Mouse (Mus musculus): Measurements from ENCODE around the gene Ccnd3. TPM values are rescaled to one million over a fixed set of nuclear protein-coding genes. Genes with fewer than 3 reads are reported as not detected.

The Ccnd3 gene
- polyA plus RNA-seq, 1 experiment, result 159 TPM

GRCm38 (mm10) chr17:47632181-47632840 lies 127.5 kb downstream of the Ccnd3 start:
- H3K27ac ChIP-seq (ENCODE audit: insufficient read depth, low read length), result no peak overlapping the region
- H3K4me3 ChIP-seq (ENCODE audit: insufficient read depth, low read length), result no peak overlapping the region
- no peak for TF ChIP-seq POLR2A (IDR thresholded peaks at IDR 0.05; ENCODE audit: low read depth, low read length)
- TF ChIP-seq CTCF (IDR thresholded peaks at IDR 0.05; ENCODE audit: borderline replicate concordance, insufficient read depth, low read length), result no peak

GRCm38 (mm10) chr17:47633999-47634770 lies 129.3 kb downstream of the Ccnd3 start:
- no peak overlapping the region for H3K4me3 ChIP-seq (ENCODE audit: insufficient read depth, low read length)
- no peak overlapping the region for H3K27ac ChIP-seq (ENCODE audit: insufficient read depth, low read length)
- TF ChIP-seq CTCF (IDR thresholded peaks at IDR 0.05; ENCODE audit: borderline replicate concordance, insufficient read depth, low read length) (no peak), POLR2A (IDR thresholded peaks at IDR 0.05; ENCODE audit: low read depth, low read length) (no peak)
- no peaks in the 10 kb centered on the region for H3K4me1 ChIP-seq (ENCODE audit: control insufficient read depth, insufficient read depth, low read length)

More at GRCm38 (mm10) chr17:47632181-47632840, 127.5 kb downstream of the Ccnd3 start:
- no peaks in the 10 kb centered on the region for H3K4me1 ChIP-seq (ENCODE audit: control insufficient read depth, insufficient read depth, low read length)

- Histone ChIP-seq H3K4me1 (ENCODE audit: control insufficient read depth, insufficient read depth, low read length) (peaks cover 9% of the 10 kb centered on the region), H3K27ac (ENCODE audit: insufficient read depth, low read length) (no peak overlapping the region), H3K4me3 (ENCODE audit: insufficient read depth, low read length) (no peak overlapping the region)
- no peak for TF ChIP-seq CTCF (IDR thresholded peaks at IDR 0.05; ENCODE audit: borderline replicate concordance, insufficient read depth, low read length)
- no peak for TF ChIP-seq POLR2A (IDR thresholded peaks at IDR 0.05; ENCODE audit: low read depth, low read length)
Measured at GRCm38 (mm10) chr17:47642992-47643391, 138.1 kb downstream of the Ccnd3 start.

- Histone ChIP-seq H3K4me3 (ENCODE audit: insufficient read depth, low read length) (no peak overlapping the region), H3K27ac (ENCODE audit: insufficient read depth, low read length) (peak overlapping the region; percentile 45; the same call in 1 of the 2 replicates), H3K4me1 (ENCODE audit: control insufficient read depth, insufficient read depth, low read length) (peaks cover 18% of the 10 kb centered on the region)
- TF ChIP-seq CTCF (IDR thresholded peaks at IDR 0.05; ENCODE audit: borderline replicate concordance, insufficient read depth, low read length) (0 out of 2 replicates have a peak, but pooled peaks have one; percentile 0), POLR2A (IDR thresholded peaks at IDR 0.05; ENCODE audit: low read depth, low read length) (no peak)
Measured at GRCm38 (mm10) chr17:47646683-47647082, 141.8 kb downstream of the Ccnd3 start.

- no peak for TF ChIP-seq CTCF (IDR thresholded peaks at IDR 0.05; ENCODE audit: borderline replicate concordance, insufficient read depth, low read length)
- TF ChIP-seq POLR2A (IDR thresholded peaks at IDR 0.05; ENCODE audit: low read depth, low read length), result no peak
- no peak overlapping the region for H3K4me3 ChIP-seq (ENCODE audit: insufficient read depth, low read length)
- H3K4me1 ChIP-seq (ENCODE audit: control insufficient read depth, insufficient read depth, low read length), result peaks cover 18% of the 10 kb centered on the region
- peak overlapping the region; percentile 34; the same call in 1 of the 2 replicates for H3K27ac ChIP-seq (ENCODE audit: insufficient read depth, low read length)
Measured at GRCm38 (mm10) chr17:47648966-47649365, 144.1 kb downstream of the Ccnd3 start.

Other genes with a start within 250 kb of the Ccnd3 start
- 51.8 and 54.7 TPM in 2 replicates for gene Mrps10, start 136.2 kb upstream of the Ccnd3 start, polyA plus RNA-seq (2011; ENCODE audit: insufficient read length, low read depth, missing spikeins)
- 0.32 TPM in 1 of 2 replicates, not detected in the other for gene Guca1b, start 119.7 kb upstream of the Ccnd3 start, polyA plus RNA-seq (2011; ENCODE audit: insufficient read length, low read depth, missing spikeins)
- gene Guca1a, start 104.5 kb upstream of the Ccnd3 start, polyA plus RNA-seq (2011; ENCODE audit: insufficient read length, low read depth, missing spikeins), result 1.6 and 3.8 TPM in 2 replicates
- gene AI661453, start 68.4 kb upstream of the Ccnd3 start, polyA plus RNA-seq (2011; ENCODE audit: insufficient read length, low read depth, missing spikeins), result 1.1 and 1.4 TPM in 2 replicates
- 0.82 TPM in 1 of 2 replicates, not detected in the other for gene 1700001C19Rik, start 67.7 kb upstream of the Ccnd3 start, polyA plus RNA-seq (2011; ENCODE audit: insufficient read length, low read depth, missing spikeins)
- 10.5 and 16.0 TPM in 2 replicates for gene Taf8, start 2.8 kb upstream of the Ccnd3 start, polyA plus RNA-seq (2011; ENCODE audit: insufficient read length, low read depth, missing spikeins)
- 11.6 and 17.0 TPM in 2 replicates for gene Bysl, start 106.4 kb downstream of the Ccnd3 start, polyA plus RNA-seq (2011; ENCODE audit: insufficient read length, low read depth, missing spikeins)
- 27.2 and 28.9 TPM in 2 replicates for gene Med20, start 106.5 kb downstream of the Ccnd3 start, polyA plus RNA-seq (2011; ENCODE audit: insufficient read length, low read depth, missing spikeins)
- 2.5 and 2.8 TPM in 2 replicates for gene Gm20517, start 106.5 kb downstream of the Ccnd3 start, polyA plus RNA-seq (2011; ENCODE audit: insufficient read length, low read depth, missing spikeins)
- 7.2 and 8.8 TPM in 2 replicates for gene Usp49, start 125.6 kb downstream of the Ccnd3 start, polyA plus RNA-seq (2011; ENCODE audit: insufficient read length, low read depth, missing spikeins)
- 150 and 175 TPM in 2 replicates for gene Tomm6, start 183.3 kb downstream of the Ccnd3 start, polyA plus RNA-seq (2011; ENCODE audit: insufficient read length, low read depth, missing spikeins)
- 2.5 and 2.7 TPM in 2 replicates for gene Frs3, start 184.0 kb downstream of the Ccnd3 start, polyA plus RNA-seq (2011; ENCODE audit: insufficient read length, low read depth, missing spikeins)
- gene Gm21981, start 189.4 kb downstream of the Ccnd3 start, polyA plus RNA-seq (2011; ENCODE audit: insufficient read length, low read depth, missing spikeins), result 3.0 and 3.4 TPM in 2 replicates
- not detected in 2 replicates for gene Prickle4, start 189.7 kb downstream of the Ccnd3 start, polyA plus RNA-seq (2011; ENCODE audit: insufficient read length, low read depth, missing spikeins)
- gene Pgc, start 221.8 kb downstream of the Ccnd3 start, polyA plus RNA-seq (2011; ENCODE audit: insufficient read length, low read depth, missing spikeins), result not detected in 2 replicates
- gene Tfeb, start 232.0 kb downstream of the Ccnd3 start, polyA plus RNA-seq (2011; ENCODE audit: insufficient read length, low read depth, missing spikeins), result 4.7 and 6.5 TPM in 2 replicates